Mouse (Mus musculus): ENCODE data around the gene Aox1.

DNA sequence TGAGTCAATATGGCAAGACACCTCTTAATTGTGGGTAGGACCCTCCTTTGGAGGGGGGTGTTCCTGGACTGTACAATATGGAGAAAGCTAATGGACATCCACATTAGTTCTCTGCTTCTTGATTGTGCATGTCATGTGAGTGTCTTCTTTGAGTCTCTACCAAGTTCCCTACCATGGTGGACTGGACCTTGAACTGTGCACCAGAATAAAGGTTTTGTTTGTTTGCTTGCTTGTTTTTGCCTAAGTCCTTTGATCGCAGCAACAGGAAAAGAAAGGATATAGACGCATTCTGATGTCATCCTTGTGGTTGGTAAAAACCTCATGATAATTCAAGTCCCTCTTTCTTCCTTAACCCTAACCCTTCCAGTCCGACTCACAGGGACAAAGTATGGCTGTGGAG, 88.5 kb downstream of the Aox1 start:
- TF ChIP-seq CTCF (IDR thresholded peaks at IDR 0.05; ENCODE audit: extremely low read depth, insufficient read depth, low read length), result no peak
- TF ChIP-seq POLR2A (IDR thresholded peaks at IDR 0.05; ENCODE audit: extremely low read depth, insufficient read depth, low read length), result no peak
